Mouse (Mus musculus): ENCODE results near the gene Tlcd2. TPM values are rescaled to one million over a fixed set of nuclear protein-coding genes. Genes with fewer than 3 reads are reported as not detected.

Tlcd2 gene
- polyA plus RNA-seq, 1 experiment from 2014 or later: 16.7 TPM

DNA sequence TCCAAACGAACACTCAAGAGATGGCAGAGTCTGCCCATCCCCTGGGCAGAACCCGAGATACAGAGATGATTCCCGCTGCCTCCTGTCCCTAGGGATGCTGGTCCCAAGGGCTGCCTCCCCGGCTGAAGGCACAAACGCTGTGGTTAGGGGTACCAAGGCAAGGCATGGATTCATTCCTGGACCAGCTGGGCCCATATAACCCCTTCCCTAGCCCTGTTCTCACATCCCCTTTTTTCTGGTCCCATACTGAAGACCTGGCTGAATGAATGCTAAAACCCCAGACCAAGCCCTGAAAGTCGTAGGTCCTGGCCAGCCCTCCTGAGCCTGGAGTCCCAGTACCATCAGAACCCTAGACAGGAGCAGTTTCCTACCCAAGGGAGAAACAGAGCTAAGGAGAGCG lies 20.5 kb upstream of the Tlcd2 start:
- no peak overlapping the region for H3K4me3 ChIP-seq (ENCODE audit: low read length)
- WGBS: 79% methylated on average over 7 of the region's 7 CpGs
- no peaks in the 10 kb centered on the region for H3K36me3 ChIP-seq (ENCODE audit: control insufficient read depth, insufficient read depth, low read length)
- no peak overlapping the region for H3K27ac ChIP-seq (ENCODE audit: low read length)
- ATAC-seq (ENCODE audit: low read depth): no peak
- H3K27me3 ChIP-seq (ENCODE audit: control insufficient read depth, insufficient read depth, low read depth, low read length): no peaks in the 10 kb centered on the region
- no peak overlapping the region for H3K9ac ChIP-seq (ENCODE audit: low read length)
- H3K4me1 ChIP-seq (replicated peaks; ENCODE audit: control insufficient read depth, insufficient read depth, low read length): no peaks in the 10 kb centered on the region
- H3K9me3 ChIP-seq (ENCODE audit: control insufficient read depth, low read length): no peaks in the 10 kb centered on the region
- no peak overlapping the region for H3K4me2 ChIP-seq (ENCODE audit: low read depth, low read length)

DNA sequence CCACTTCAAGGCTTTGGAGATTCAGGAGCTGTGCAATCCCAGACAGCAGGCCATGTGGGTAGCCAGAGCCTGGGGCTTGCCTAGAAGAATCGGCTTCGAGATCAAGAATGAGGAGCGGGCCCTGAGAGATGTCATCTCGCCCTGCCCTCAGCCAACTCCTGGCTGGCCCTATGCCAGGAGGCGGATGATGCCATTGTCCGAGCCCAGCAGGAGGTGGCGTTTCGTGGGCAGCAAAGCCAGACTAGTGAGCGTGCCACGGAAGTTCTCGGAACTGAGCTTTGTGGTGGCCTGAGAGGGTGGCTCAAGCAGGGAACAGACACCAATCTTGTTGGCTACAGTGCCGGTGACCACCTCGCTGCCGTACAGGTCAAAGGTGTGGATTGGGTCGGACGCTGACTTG lies 19.9 kb upstream of the Tlcd2 start:
- Histone ChIP-seq H3K9me3 (ENCODE audit: control insufficient read depth, low read length) (no peaks in the 10 kb centered on the region), H3K27ac (ENCODE audit: low read length) (no peak overlapping the region), H3K27me3 (ENCODE audit: control insufficient read depth, insufficient read depth, low read depth, low read length) (no peaks in the 10 kb centered on the region), H3K4me1 (replicated peaks; ENCODE audit: control insufficient read depth, insufficient read depth, low read length) (no peaks in the 10 kb centered on the region), H3K36me3 (ENCODE audit: control insufficient read depth, insufficient read depth, low read length) (no peaks in the 10 kb centered on the region), H3K9ac (ENCODE audit: low read length) (no peak overlapping the region), H3K4me3 (ENCODE audit: low read length) (no peak overlapping the region), H3K4me2 (ENCODE audit: low read depth, low read length) (no peak overlapping the region)
- no peak for ATAC-seq (ENCODE audit: low read depth)
- WGBS: 85% methylated on average over 16 of the region's 16 CpGs

- Histone ChIP-seq H3K27me3 (ENCODE audit: control insufficient read depth, insufficient read depth, low read depth, low read length) (no peaks in the 10 kb centered on the region), H3K27ac (ENCODE audit: low read length) (no peak overlapping the region), H3K4me2 (ENCODE audit: low read depth, low read length) (no peak overlapping the region), H3K9ac (ENCODE audit: low read length) (no peak overlapping the region), H3K9me3 (ENCODE audit: control insufficient read depth, low read length) (no peaks in the 10 kb centered on the region), H3K36me3 (ENCODE audit: control insufficient read depth, insufficient read depth, low read length) (peaks cover 3% of the 10 kb centered on the region; the same call in 1 of the 2 replicates), H3K4me1 (replicated peaks; ENCODE audit: control insufficient read depth, insufficient read depth, low read length) (no peaks in the 10 kb centered on the region), H3K4me3 (ENCODE audit: low read length) (no peak overlapping the region)
- no peak for ATAC-seq (ENCODE audit: low read depth)
- WGBS: 59% methylated on average over 8 of the region's 8 CpGs
Observed at GRCm38 (mm10) chr11:75443711-75444110, 17.8 kb upstream of the Tlcd2 start.

GRCm38 (mm10) chr11:75448575-75448974 lies 12.9 kb upstream of the Tlcd2 start:
- H3K4me3 ChIP-seq (ENCODE audit: low read length): no peak overlapping the region
- H3K9ac ChIP-seq (ENCODE audit: low read length): no peak overlapping the region
- H3K4me2 ChIP-seq (ENCODE audit: low read depth, low read length): no peak overlapping the region
- H3K9me3 ChIP-seq (ENCODE audit: control insufficient read depth, low read length): no peaks in the 10 kb centered on the region
- H3K27me3 ChIP-seq (ENCODE audit: control insufficient read depth, insufficient read depth, low read depth, low read length): no peaks in the 10 kb centered on the region
- 62% methylated on average over 3 of the region's 3 CpGs for WGBS
- no peak overlapping the region for H3K27ac ChIP-seq (ENCODE audit: low read length)
- H3K4me1 ChIP-seq (replicated peaks; ENCODE audit: control insufficient read depth, insufficient read depth, low read length): peaks cover 5% of the 10 kb centered on the region
- no peak for ATAC-seq (ENCODE audit: low read depth)
- H3K36me3 ChIP-seq (ENCODE audit: control insufficient read depth, insufficient read depth, low read length): peaks cover 5% of the 10 kb centered on the region; the same call in 1 of the 2 replicates

DNA sequence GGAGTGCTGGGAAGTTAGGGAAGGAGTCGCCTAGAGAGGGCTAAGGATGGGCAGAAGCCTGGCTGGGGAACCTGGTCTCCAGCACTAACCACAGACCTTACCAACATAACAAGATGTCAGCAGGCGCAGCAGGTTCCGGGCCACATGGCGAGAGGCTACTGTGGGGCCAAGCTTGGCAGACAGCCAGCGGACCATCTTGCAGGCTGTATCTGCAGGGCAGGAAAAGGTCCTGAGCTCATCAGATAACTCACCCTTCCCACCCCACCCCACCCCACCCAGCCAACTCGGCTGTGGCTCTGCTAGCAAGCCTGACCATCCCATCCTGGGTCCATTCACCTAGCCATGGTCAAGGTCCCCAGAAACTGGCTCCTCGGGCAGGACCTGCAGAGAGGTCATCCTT lies 11.8 kb upstream of the Tlcd2 start:
- Histone ChIP-seq H3K9me3 (ENCODE audit: control insufficient read depth, low read length) (no peaks in the 10 kb centered on the region), H3K4me2 (ENCODE audit: low read depth, low read length) (no peak overlapping the region), H3K4me3 (ENCODE audit: low read length) (no peak overlapping the region), H3K4me1 (replicated peaks; ENCODE audit: control insufficient read depth, insufficient read depth, low read length) (peaks cover 9% of the 10 kb centered on the region), H3K9ac (ENCODE audit: low read length) (no peak overlapping the region), H3K27me3 (ENCODE audit: control insufficient read depth, insufficient read depth, low read depth, low read length) (no peaks in the 10 kb centered on the region), H3K36me3 (ENCODE audit: control insufficient read depth, insufficient read depth, low read length) (peaks cover 5% of the 10 kb centered on the region; the same call in 1 of the 2 replicates), H3K27ac (ENCODE audit: low read length) (no peak overlapping the region)
- WGBS: 65% methylated on average over 7 of the region's 7 CpGs
- no peak for ATAC-seq (ENCODE audit: low read depth)

GRCm38 (mm10) chr11:75450304-75450908 lies 11.1 kb upstream of the Tlcd2 start:
- Histone ChIP-seq H3K27me3 (ENCODE audit: control insufficient read depth, insufficient read depth, low read depth, low read length) (no peaks in the 10 kb centered on the region), H3K36me3 (ENCODE audit: control insufficient read depth, insufficient read depth, low read length) (peaks cover 5% of the 10 kb centered on the region; the same call in 1 of the 2 replicates), H3K27ac (ENCODE audit: low read length) (no peak overlapping the region), H3K4me1 (replicated peaks; ENCODE audit: control insufficient read depth, insufficient read depth, low read length) (peaks cover 16% of the 10 kb centered on the region), H3K4me3 (ENCODE audit: low read length) (no peak overlapping the region), H3K9me3 (ENCODE audit: control insufficient read depth, low read length) (no peaks in the 10 kb centered on the region), H3K4me2 (ENCODE audit: low read depth, low read length) (no peak overlapping the region), H3K9ac (ENCODE audit: low read length) (no peak overlapping the region)
- ATAC-seq (ENCODE audit: low read depth): no peak; the same call in 1 of the 2 replicates
- 67% methylated on average over 8 of the region's 8 CpGs for WGBS

DNA sequence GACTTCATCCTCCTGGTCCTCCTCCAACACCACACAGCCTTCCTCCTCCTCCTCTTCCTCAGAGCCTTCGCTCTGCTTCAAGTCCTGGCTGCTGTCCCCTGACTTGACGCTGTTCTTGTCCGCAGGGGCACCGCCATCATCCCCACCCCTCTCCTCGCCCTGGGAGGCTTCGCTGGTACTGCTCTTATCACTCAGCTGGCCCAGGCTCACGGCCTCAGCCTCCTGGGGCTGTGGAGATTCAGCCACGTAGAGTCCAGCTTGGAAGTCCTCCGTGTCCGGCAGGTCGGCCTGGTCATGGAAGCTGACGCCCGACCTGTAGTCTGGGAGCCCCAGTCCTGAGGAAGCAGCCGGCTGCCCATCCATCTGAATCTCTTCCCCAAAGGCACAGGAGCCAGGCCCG lies 10.6 kb upstream of the Tlcd2 start:
- Histone ChIP-seq H3K4me2 (ENCODE audit: low read depth, low read length) (no peak overlapping the region), H3K27ac (ENCODE audit: low read length) (no peak overlapping the region)

DNA sequence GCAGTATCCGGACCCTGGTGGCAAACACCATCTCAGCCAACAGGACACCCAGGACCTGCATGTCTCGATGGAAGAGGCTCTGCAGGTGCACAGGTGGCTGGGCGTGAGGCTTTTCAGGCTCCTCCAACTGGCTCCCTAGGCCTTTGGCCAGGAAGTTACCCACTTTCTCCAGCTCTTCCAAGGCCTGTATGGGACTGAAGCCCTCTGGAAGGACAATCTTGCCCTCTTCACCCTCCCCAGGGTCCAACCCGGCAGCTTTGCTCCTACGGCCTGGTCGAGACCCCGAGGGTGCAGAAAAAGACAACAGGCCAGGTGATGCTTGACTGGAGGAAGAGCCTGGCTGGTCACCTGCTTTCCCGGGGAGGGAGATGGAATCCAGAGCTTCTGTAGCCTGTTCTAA lies 9.4 kb upstream of the Tlcd2 start:
- peaks cover 5% of the 10 kb centered on the region; the same call in 1 of the 2 replicates for H3K36me3 ChIP-seq (ENCODE audit: control insufficient read depth, insufficient read depth, low read length)
- 88% methylated on average over 8 of the region's 8 CpGs for WGBS
- no peak overlapping the region for H3K4me3 ChIP-seq (ENCODE audit: low read length)
- H3K9ac ChIP-seq (ENCODE audit: low read length): no peak overlapping the region
- no peak overlapping the region for H3K27ac ChIP-seq (ENCODE audit: low read length)
- ATAC-seq (ENCODE audit: low read depth): no peak
- H3K4me2 ChIP-seq (ENCODE audit: low read depth, low read length): no peak overlapping the region
- no peaks in the 10 kb centered on the region for H3K9me3 ChIP-seq (ENCODE audit: control insufficient read depth, low read length)
- peaks cover 16% of the 10 kb centered on the region for H3K4me1 ChIP-seq (replicated peaks; ENCODE audit: control insufficient read depth, insufficient read depth, low read length)
- no peaks in the 10 kb centered on the region for H3K27me3 ChIP-seq (ENCODE audit: control insufficient read depth, insufficient read depth, low read depth, low read length)

More for the DNA sequence above, 10.6 kb upstream of the Tlcd2 start:
- Histone ChIP-seq H3K9ac (ENCODE audit: low read length) (no peak overlapping the region), H3K27me3 (ENCODE audit: control insufficient read depth, insufficient read depth, low read depth, low read length) (no peaks in the 10 kb centered on the region), H3K4me1 (replicated peaks; ENCODE audit: control insufficient read depth, insufficient read depth, low read length) (peaks cover 16% of the 10 kb centered on the region), H3K36me3 (ENCODE audit: control insufficient read depth, insufficient read depth, low read length) (peaks cover 5% of the 10 kb centered on the region; the same call in 1 of the 2 replicates), H3K4me3 (ENCODE audit: low read length) (no peak overlapping the region), H3K9me3 (ENCODE audit: control insufficient read depth, low read length) (no peaks in the 10 kb centered on the region)
- ATAC-seq (ENCODE audit: low read depth): no peak
- 82% methylated on average over 15 of the region's 15 CpGs for WGBS

DNA sequence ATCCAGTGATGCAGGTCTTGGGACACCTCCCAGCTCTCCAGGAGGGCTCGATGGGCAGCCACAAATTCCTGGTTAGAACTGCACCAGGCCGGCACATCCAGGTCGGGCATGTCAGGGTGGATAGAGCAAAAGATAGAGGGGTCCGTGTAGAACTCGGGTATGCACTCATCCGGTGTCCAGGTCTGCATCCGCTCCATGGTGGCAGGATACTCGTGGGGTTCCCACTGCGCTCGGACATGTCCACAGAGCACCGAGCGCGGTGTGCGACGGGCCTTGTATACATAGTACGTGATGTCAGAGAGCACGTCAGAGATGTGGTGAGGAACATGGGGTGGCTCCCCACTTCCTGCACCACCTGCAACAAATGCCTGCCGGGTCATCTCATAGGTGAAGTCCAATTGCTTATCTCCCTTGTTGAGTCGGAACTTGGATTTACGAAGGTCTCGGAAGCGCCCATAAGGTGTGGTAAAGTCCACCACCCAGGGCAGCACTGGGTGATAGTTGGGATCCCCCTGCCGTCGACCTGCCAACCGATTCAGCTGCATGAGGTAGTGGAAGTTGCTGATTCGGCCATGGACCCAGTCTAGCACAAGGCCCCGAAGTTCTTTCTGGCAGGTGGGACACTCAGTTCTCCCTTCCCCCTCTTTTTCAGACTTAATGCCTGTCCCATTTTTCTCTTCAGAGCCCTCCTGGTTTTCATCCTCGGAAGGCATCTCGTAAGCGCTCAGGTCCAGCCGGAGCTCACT lies 8.5 kb upstream of the Tlcd2 start:
- Histone ChIP-seq H3K9me3 (ENCODE audit: control insufficient read depth, low read length) (no peaks in the 10 kb centered on the region), H3K4me1 (replicated peaks; ENCODE audit: control insufficient read depth, insufficient read depth, low read length) (peaks cover 16% of the 10 kb centered on the region), H3K27me3 (ENCODE audit: control insufficient read depth, insufficient read depth, low read depth, low read length) (no peaks in the 10 kb centered on the region), H3K4me3 (ENCODE audit: low read length) (no peak overlapping the region), H3K9ac (ENCODE audit: low read length) (no peak overlapping the region; the same call in 1 of the 2 replicates), H3K4me2 (ENCODE audit: low read depth, low read length) (peak overlapping the region; percentile 99; the same call in 1 of the 2 replicates), H3K36me3 (ENCODE audit: control insufficient read depth, insufficient read depth, low read length) (peaks cover 5% of the 10 kb centered on the region; the same call in 1 of the 2 replicates), H3K27ac (ENCODE audit: low read length) (no peak overlapping the region)
- WGBS: 92% methylated on average over 31 of the region's 31 CpGs
- no peak for ATAC-seq (ENCODE audit: low read depth)
